Mouse (Mus musculus) stomach, postnatal 0 days (tissue): ENCODE results near the gene Flrt2. TPM values are rescaled to one million over a fixed set of nuclear protein-coding genes. Genes with fewer than 3 reads are reported as not detected.

ENCODE experiments used
- ATAC-seq: fragments of 200-750 bp; cut with Nextera tagmentation; 2 replicates; pipeline ENCODE4 v1.8.0; 2017; ENCODE audit not compliant: low FRiP score, low TSS enrichment
- DNase-seq: peaks from one replicate; pipeline ENCODE4 v3.0.0-alpha.2; 2016; ENCODE audit warnings: low spot score
- H3K27ac ChIP-seq: fragments of 300-500 bp; sonication (generic); replicated peaks from 2 replicates; pipeline ENCODE4 v1.5.1; 2014; ENCODE audit warnings: mild to moderate bottlenecking, control low read depth
- H3K27me3 ChIP-seq: fragments of 300-500 bp; sonication (generic); 2 replicates; pipeline ENCODE4 v1.6.1; 2014; ENCODE audit warnings: low read length; ENCODE audit not compliant: control insufficient read depth, insufficient read depth
- H3K36me3 ChIP-seq: fragments of 300-500 bp; sonication (generic); 2 replicates; pipeline ENCODE4 v1.6.1; 2014; ENCODE audit warnings: low read length, mixed read lengths; ENCODE audit not compliant: control insufficient read depth, insufficient read depth
- H3K4me1 ChIP-seq: fragments of 300-500 bp; sonication (generic); replicated peaks from 2 replicates; pipeline ENCODE4 v1.6.1; 2014; ENCODE audit warnings: antibody characterized with exemption; ENCODE audit not compliant: control insufficient read depth, insufficient read depth
- H3K4me2 ChIP-seq: fragments of 300-500 bp; sonication (generic); replicated peaks from 2 replicates; pipeline ENCODE4 v1.6.1; 2014; ENCODE audit warnings: low read depth, mild to moderate bottlenecking, control low read depth, moderate library complexity
- H3K4me3 ChIP-seq: fragments of 300-500 bp; sonication (generic); 2 replicates; pipeline ENCODE4 v1.5.1; 2014; ENCODE audit warnings: low read depth, low read length, control low read depth
- H3K9ac ChIP-seq: fragments of 300-500 bp; sonication (generic); 2 replicates; pipeline ENCODE4 v1.6.1; 2014; ENCODE audit warnings: mild to moderate bottlenecking, low read length, control low read depth, mixed read lengths
- H3K9me3 ChIP-seq: fragments of 300-500 bp; sonication (generic); 2 replicates; pipeline ENCODE4 v1.6.1; 2016; ENCODE audit warnings: low read length; ENCODE audit not compliant: control insufficient read depth
- CTCF ChIP-seq: IDR thresholded peaks from 2 replicates; pipeline ENCODE4 v1.5.1; 2016; ENCODE audit warnings: antibody characterized with exemption, low read depth, mild to moderate bottlenecking, moderate library complexity
- EP300 ChIP-seq: optimal IDR thresholded peaks from 2 replicates; pipeline ENCODE3; 2016; ENCODE audit warnings: antibody characterized with exemption
- WGBS: fragments of 180-500 bp; shearing (Covaris S2); extraction: QIAGEN DNeasy Blood & Tissue Kit; methylation state at CpG from one replicate; pipeline ENCODE4 v1.1.7; 2014; 5-methylcytosine and 5-hydroxymethylcytosine counted together
- polyA plus RNA-seq: library from polyadenylated mRNA; unstranded; fragments of >200 nt; fragmentation: Nextera tagmentation; extraction: Ambion mirVana; gene quantifications from 2 replicates; pipeline ENCODE4 v1.2.1, GENCODE M21; 2015

The Flrt2 gene
- polyA plus RNA-seq, 1 experiment from 2014 or later = 6.2 TPM

DNA sequence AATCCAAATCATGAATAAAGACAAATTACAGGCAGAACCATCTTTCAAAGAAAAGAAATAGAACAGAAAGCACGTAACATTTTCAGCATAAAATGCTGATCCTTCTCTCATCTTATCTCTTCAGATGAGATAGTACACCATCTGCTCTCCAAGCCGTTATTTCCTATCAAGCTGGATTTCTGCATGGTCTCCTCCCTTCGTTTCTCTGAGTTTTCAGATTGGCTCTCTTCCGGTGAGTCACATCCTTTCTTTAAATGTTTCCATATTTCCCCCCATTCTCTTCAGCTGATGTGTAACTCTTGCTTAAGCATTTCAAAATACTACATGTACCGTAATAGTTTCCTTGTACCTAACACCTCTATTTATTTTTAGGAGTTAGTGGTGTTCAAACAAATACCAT lies 16.3 kb upstream of the Flrt2 start:
- no peaks in the 10 kb centered on the region for H3K36me3 ChIP-seq
- H3K27me3 ChIP-seq = no peaks in the 10 kb centered on the region
- DNase-seq = no peak
- no peak overlapping the region for H3K27ac ChIP-seq
- H3K9ac ChIP-seq = no peak overlapping the region
- no peak overlapping the region for H3K4me2 ChIP-seq
- WGBS = 68% methylated on average over 5 of the region's 5 CpGs
- no peaks in the 10 kb centered on the region for H3K9me3 ChIP-seq
- no peaks in the 10 kb centered on the region for H3K4me1 ChIP-seq
- TF ChIP-seq EP300 = no peak
- no peak for TF ChIP-seq CTCF
- ATAC-seq = no peak
- no peak overlapping the region for H3K4me3 ChIP-seq

- Histone ChIP-seq H3K36me3 (no peaks in the 10 kb centered on the region), H3K27me3 (no peaks in the 10 kb centered on the region), H3K4me2 (0 out of 2 replicates have a peak overlapping the region, but pooled peaks have one; percentile 6), H3K4me1 (no peaks in the 10 kb centered on the region), H3K27ac (no peak overlapping the region), H3K9ac (no peak overlapping the region), H3K9me3 (no peaks in the 10 kb centered on the region), H3K4me3 (no peak overlapping the region)
- WGBS = 15% methylated on average over 9 of the region's 9 CpGs
- no peak for ATAC-seq
- DNase-seq = no peak
- TF ChIP-seq EP300 = no peak
- peak; percentile 79 for TF ChIP-seq CTCF
These were observed 1.2 kb upstream of the Flrt2 start for GRCm38 (mm10) chr12:95690819-95691218.

- Histone ChIP-seq H3K4me2 (peak overlapping the region; percentile 82), H3K9me3 (no peaks in the 10 kb centered on the region), H3K27ac (peak overlapping the region; percentile 53), H3K4me3 (peak overlapping the region; percentile 81), H3K4me1 (no peaks in the 10 kb centered on the region), H3K9ac (peak overlapping the region; percentile 36), H3K27me3 (no peaks in the 10 kb centered on the region), H3K36me3 (no peaks in the 10 kb centered on the region)
- no peak for DNase-seq
- no peak for TF ChIP-seq CTCF
- TF ChIP-seq EP300 = no peak
- ATAC-seq = no peak
- WGBS = 17% methylated on average over 13 of the region's 13 CpGs
These were observed 1.1 kb downstream of the Flrt2 start for GRCm38 (mm10) chr12:95692948-95693650.

- H3K9me3 ChIP-seq = no peaks in the 10 kb centered on the region
- no peaks in the 10 kb centered on the region for H3K36me3 ChIP-seq
- 3% methylated on average over 28 of the region's 28 CpGs for WGBS
- H3K27me3 ChIP-seq = no peaks in the 10 kb centered on the region
- peak overlapping the region; percentile 53 for H3K27ac ChIP-seq
- peak overlapping the region; percentile 81 for H3K4me3 ChIP-seq
- peak overlapping the region; percentile 38 for H3K9ac ChIP-seq
- DNase-seq (peak; percentile 20), ATAC-seq (no peak)
- H3K4me1 ChIP-seq = no peaks in the 10 kb centered on the region
- H3K4me2 ChIP-seq = peak overlapping the region; percentile 82
- TF ChIP-seq EP300 (no peak), CTCF (peak; percentile 33)
These were observed 1.8 kb downstream of the Flrt2 start for GRCm38 (mm10) chr12:95693651-95694471.

GRCm38 (mm10) chr12:95694507-95694906 lies 2.5 kb downstream of the Flrt2 start:
- Histone ChIP-seq H3K9ac (peak overlapping the region; percentile 38), H3K27ac (no peak overlapping the region), H3K4me1 (no peaks in the 10 kb centered on the region), H3K9me3 (no peaks in the 10 kb centered on the region), H3K27me3 (no peaks in the 10 kb centered on the region), H3K36me3 (no peaks in the 10 kb centered on the region), H3K4me3 (peak overlapping the region; percentile 81), H3K4me2 (peak overlapping the region; percentile 82)
- ATAC-seq = no peak
- 1% methylated on average over 8 of the region's 8 CpGs for WGBS
- TF ChIP-seq CTCF (no peak), EP300 (no peak)
- no peak for DNase-seq
